Mouse (Mus musculus) neural tube, embryonic 11.5 days (tissue): Measurements from ENCODE around the gene Dcaf5. TPM values are rescaled to one million over a fixed set of nuclear protein-coding genes. Genes with fewer than 3 reads are reported as not detected.

Source experiments
- ATAC-seq: fragments of 200-750 bp; cut with Nextera tagmentation; 2 replicates; pipeline ENCODE4 v1.8.0; 2017; ENCODE audit warnings: moderate number of reproducible peaks, mild to moderate bottlenecking, moderate TSS enrichment, moderate library complexity; ENCODE audit not compliant: insufficient read depth, low FRiP score, low TSS enrichment
- DNase-seq: peaks from one replicate; pipeline ENCODE4 v3.0.0-alpha.2; 2015; ENCODE audit warnings: low spot score
- H3K27ac ChIP-seq: fragments of 300-500 bp; sonication (generic); 2 replicates; pipeline ENCODE4 v1.5.1; 2014; ENCODE audit warnings: low read depth, mild to moderate bottlenecking, low read length
- H3K27me3 ChIP-seq: fragments of 300-500 bp; sonication (generic); 2 replicates; pipeline ENCODE4 v1.6.1; 2014; ENCODE audit warnings: mild to moderate bottlenecking, low read length, mixed read lengths; ENCODE audit not compliant: control insufficient read depth, insufficient read depth
- H3K36me3 ChIP-seq: fragments of 300-500 bp; sonication (generic); 2 replicates; pipeline ENCODE4 v1.6.1; 2014; ENCODE audit warnings: mild to moderate bottlenecking, low read length, moderate library complexity, mixed read lengths; ENCODE audit not compliant: control insufficient read depth, insufficient read depth
- H3K4me1 ChIP-seq: fragments of 300-500 bp; sonication (generic); 2 replicates; pipeline ENCODE4 v1.6.1; 2014; ENCODE audit warnings: low read length, mixed read lengths; ENCODE audit not compliant: control insufficient read depth, insufficient read depth
- H3K4me2 ChIP-seq: fragments of 300-500 bp; sonication (generic); 2 replicates; pipeline ENCODE4 v1.6.1; 2014; ENCODE audit warnings: low read depth, mild to moderate bottlenecking, moderate library complexity
- H3K4me3 ChIP-seq: fragments of 300-500 bp; sonication (generic); 2 replicates; pipeline ENCODE4 v1.5.1; 2014; ENCODE audit warnings: low read depth, low read length
- H3K9ac ChIP-seq: fragments of 300-500 bp; sonication (generic); 2 replicates; pipeline ENCODE4 v1.6.1; 2014; ENCODE audit warnings: mild to moderate bottlenecking, low read length
- H3K9me3 ChIP-seq: fragments of 300-500 bp; sonication (generic); 2 replicates; pipeline ENCODE4 v1.6.1; 2016; ENCODE audit warnings: low read length; ENCODE audit not compliant: control insufficient read depth
- WGBS: fragments of 180-500 bp; shearing (Covaris S2); extraction: QIAGEN DNeasy Blood & Tissue Kit; methylation state at CpG from one replicate; pipeline ENCODE4 v1.1.7; 2014; 5-methylcytosine and 5-hydroxymethylcytosine counted together
- polyA plus RNA-seq: library from polyadenylated mRNA; unstranded; fragments of >200 nt; fragmentation: Nextera tagmentation; extraction: Ambion mirVana; gene quantifications from 2 replicates; pipeline ENCODE4 v1.2.1, GENCODE M21; 2014

Gene Dcaf5
- polyA plus RNA-seq, 1 experiment from 2014 or later: 14.2 TPM

GRCm38 (mm10) chr12:80360321-80360720, 76.1 kb downstream of the Dcaf5 start:
- no peak for DNase-seq

GRCm38 (mm10) chr12:80344777-80345231, 91.6 kb downstream of the Dcaf5 start:
- H3K36me3 ChIP-seq: peaks cover 8% of the 10 kb centered on the region; the same call in 1 of the 2 replicates
- no peak overlapping the region for H3K4me3 ChIP-seq
- H3K27ac ChIP-seq: no peak overlapping the region
- no peak overlapping the region for H3K4me2 ChIP-seq
- H3K4me1 ChIP-seq: no peaks in the 10 kb centered on the region
- no peaks in the 10 kb centered on the region for H3K27me3 ChIP-seq
- DNase-seq (no peak), ATAC-seq (no peak)
- no peak overlapping the region for H3K9ac ChIP-seq
- no peaks in the 10 kb centered on the region for H3K9me3 ChIP-seq
- WGBS: 87% methylated on average over 6 of the region's 6 CpGs

More at GRCm38 (mm10) chr12:80360321-80360720, 76.1 kb downstream of the Dcaf5 start:
- Histone ChIP-seq H3K9me3 (no peaks in the 10 kb centered on the region), H3K27me3 (no peaks in the 10 kb centered on the region), H3K4me1 (no peaks in the 10 kb centered on the region), H3K27ac (no peak overlapping the region), H3K9ac (no peak overlapping the region), H3K36me3 (no peaks in the 10 kb centered on the region), H3K4me3 (no peak overlapping the region), H3K4me2 (no peak overlapping the region)
- WGBS: 82% methylated on average over 5 of the region's 5 CpGs
- no peak for ATAC-seq

- H3K27ac ChIP-seq: no peak overlapping the region
- H3K9ac ChIP-seq: no peak overlapping the region
- H3K36me3 ChIP-seq: peaks cover 19% of the 10 kb centered on the region
- 93% methylated on average over 2 of the region's 2 CpGs for WGBS
- H3K27me3 ChIP-seq: no peaks in the 10 kb centered on the region
- H3K9me3 ChIP-seq: no peaks in the 10 kb centered on the region
- H3K4me2 ChIP-seq: no peak overlapping the region
- no peaks in the 10 kb centered on the region for H3K4me1 ChIP-seq
- ATAC-seq (no peak), DNase-seq (no peak)
- no peak overlapping the region for H3K4me3 ChIP-seq
Observed at GRCm38 (mm10) chr12:80340936-80341335, 95.5 kb downstream of the Dcaf5 start.

- H3K27me3 ChIP-seq: no peaks in the 10 kb centered on the region
- peaks cover 7% of the 10 kb centered on the region for H3K36me3 ChIP-seq
- 68% methylated on average over 4 of the region's 4 CpGs for WGBS
- H3K27ac ChIP-seq: no peak overlapping the region
- DNase-seq (no peak), ATAC-seq (no peak)
- no peak overlapping the region for H3K9ac ChIP-seq
- no peak overlapping the region for H3K4me2 ChIP-seq
- no peak overlapping the region for H3K4me3 ChIP-seq
- no peaks in the 10 kb centered on the region; the same call in 1 of the 2 replicates for H3K4me1 ChIP-seq
- no peaks in the 10 kb centered on the region for H3K9me3 ChIP-seq
Observed at GRCm38 (mm10) chr12:80334162-80334561, 102.2 kb downstream of the Dcaf5 start.

GRCm38 (mm10) chr12:80331634-80332033, 104.8 kb downstream of the Dcaf5 start:
- Histone ChIP-seq H3K36me3 (no peaks in the 10 kb centered on the region), H3K4me3 (no peak overlapping the region), H3K9me3 (no peaks in the 10 kb centered on the region), H3K4me1 (no peaks in the 10 kb centered on the region; the same call in 1 of the 2 replicates), H3K4me2 (no peak overlapping the region), H3K9ac (no peak overlapping the region), H3K27me3 (no peaks in the 10 kb centered on the region), H3K27ac (no peak overlapping the region)
- DNase-seq: no peak
- WGBS: 32% methylated on average over 2 of the region's 2 CpGs
- no peak for ATAC-seq

GRCm38 (mm10) chr12:80330819-80331218, 105.6 kb downstream of the Dcaf5 start:
- no peak overlapping the region for H3K27ac ChIP-seq
- no peaks in the 10 kb centered on the region; the same call in 1 of the 2 replicates for H3K4me1 ChIP-seq
- H3K4me2 ChIP-seq: no peak overlapping the region
- no peak overlapping the region for H3K9ac ChIP-seq
- DNase-seq: no peak
- no peak overlapping the region for H3K4me3 ChIP-seq
- no peaks in the 10 kb centered on the region for H3K9me3 ChIP-seq
- H3K36me3 ChIP-seq: no peaks in the 10 kb centered on the region
- ATAC-seq: no peak
- no peaks in the 10 kb centered on the region for H3K27me3 ChIP-seq
- WGBS: 85% methylated on average over 8 of the region's 8 CpGs

- no peak overlapping the region for H3K4me2 ChIP-seq
- no peak for DNase-seq
- H3K27me3 ChIP-seq: no peaks in the 10 kb centered on the region
- H3K4me3 ChIP-seq: no peak overlapping the region
- H3K4me1 ChIP-seq: no peaks in the 10 kb centered on the region; the same call in 1 of the 2 replicates
- no peaks in the 10 kb centered on the region for H3K9me3 ChIP-seq
- H3K9ac ChIP-seq: no peak overlapping the region
- H3K27ac ChIP-seq: no peak overlapping the region
- no peaks in the 10 kb centered on the region for H3K36me3 ChIP-seq
- no peak for ATAC-seq
- 35% methylated on average over 2 of the region's 2 CpGs for WGBS
Observed at GRCm38 (mm10) chr12:80329641-80330040, 106.8 kb downstream of the Dcaf5 start.

- Histone ChIP-seq H3K9ac (no peak overlapping the region), H3K27ac (no peak overlapping the region), H3K36me3 (no peaks in the 10 kb centered on the region), H3K4me1 (no peaks in the 10 kb centered on the region; the same call in 1 of the 2 replicates), H3K27me3 (no peaks in the 10 kb centered on the region), H3K4me3 (no peak overlapping the region), H3K9me3 (no peaks in the 10 kb centered on the region), H3K4me2 (no peak overlapping the region)
- DNase-seq (no peak), ATAC-seq (no peak)
Observed at GRCm38 (mm10) chr12:80326047-80326446, 110.4 kb downstream of the Dcaf5 start.

- Histone ChIP-seq H3K4me1 (no peaks in the 10 kb centered on the region; the same call in 1 of the 2 replicates), H3K9ac (no peak overlapping the region), H3K27ac (no peak overlapping the region), H3K9me3 (no peaks in the 10 kb centered on the region), H3K4me3 (no peak overlapping the region), H3K4me2 (no peak overlapping the region), H3K36me3 (no peaks in the 10 kb centered on the region), H3K27me3 (no peaks in the 10 kb centered on the region)
- 68% methylated on average over 1 of the region's 1 CpGs for WGBS
- ATAC-seq: no peak
- no peak for DNase-seq
Observed at GRCm38 (mm10) chr12:80324785-80325131, 111.6 kb downstream of the Dcaf5 start.
